Mouse (Mus musculus) monocyte, adult 5-6 weeks (primary cell): ENCODE data around the gene Rrbp1. TPM values are rescaled to one million over a fixed set of nuclear protein-coding genes. Genes with fewer than 3 reads are reported as not detected.

Experiments used
- ATAC-seq: fragments of 153-309, 156-312 bp; replicated peaks from 2 replicates; pipeline ENCODE4 v1.8.0; 2017; ENCODE audit warnings: mild to moderate bottlenecking; ENCODE audit not compliant: low TSS enrichment, insufficient number of reproducible peaks, severe bottlenecking, poor library complexity, low FRiP score
- total RNA-seq: library from RNA; stranded (forward); fragments of 200-1000, 200-491, 200-594 nt; gene quantifications from 3 replicates; pipeline ENCODE4 v1.2.3, GENCODE M21; 2017

Gene Rrbp1
- total RNA-seq, 1 experiment from 2014 or later: 228 TPM

DNA sequence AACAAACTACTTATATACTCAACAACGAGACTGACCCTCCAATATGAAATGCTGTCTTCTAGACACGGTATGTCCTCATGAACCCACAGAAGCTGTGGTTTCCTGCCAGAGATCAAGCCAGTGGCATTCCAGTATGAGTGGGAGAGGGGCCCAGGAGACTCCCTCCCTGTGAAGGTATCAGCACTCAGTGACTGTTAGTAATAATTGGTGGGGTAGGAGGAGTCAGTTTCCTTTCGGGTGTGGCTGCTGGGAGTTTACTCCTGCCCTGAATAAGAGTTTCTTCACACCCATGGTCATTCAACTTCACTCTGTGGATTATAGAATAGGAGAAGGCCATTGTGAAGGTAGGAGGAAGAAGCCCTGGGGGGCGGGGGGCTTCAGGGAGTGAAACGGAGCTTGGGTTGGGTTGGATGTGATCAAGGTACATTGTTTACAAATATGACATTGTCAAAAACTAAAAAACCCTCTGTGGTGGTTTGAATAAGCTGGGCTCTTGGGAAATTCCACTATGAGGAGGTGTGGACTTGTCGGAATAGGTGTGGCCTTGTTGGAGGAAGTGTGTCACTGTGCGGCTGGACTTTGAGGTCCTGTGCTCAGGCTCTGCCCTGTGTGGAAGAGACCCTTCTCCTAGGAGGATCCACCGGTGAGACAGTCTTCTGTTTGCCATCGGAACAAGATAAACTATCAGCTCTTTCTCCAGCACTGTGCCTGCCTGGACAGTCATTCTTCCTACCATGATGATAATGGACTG is 111.4 kb downstream of the Rrbp1 start:
- ATAC-seq: no peak

Other genes with a start within 250 kb of the Rrbp1 start
- 0.19 to 1.3 TPM (median 1.1 TPM) in 3 replicates for gene Bfsp1, start 148.1 kb downstream of the Rrbp1 start, total RNA-seq
- 109 to 168 TPM (median 146 TPM) in 3 replicates for gene Dstn, start 95.9 kb downstream of the Rrbp1 start, total RNA-seq
- not detected in 3 replicates for gene Banf2, start 21.8 kb upstream of the Rrbp1 start, total RNA-seq